Mouse (Mus musculus) spleen, adult 10 weeks (tissue): ENCODE results near the gene Ints4. TPM values are rescaled to one million over a fixed set of nuclear protein-coding genes. Genes with fewer than 3 reads are reported as not detected.

ENCODE experiments used
- polyA plus RNA-seq: library from polyadenylated mRNA; stranded (reverse); fragments of 350-450 nt; fragmentation: Illumina TruSeq; extraction: RNeasy Lipid Tissue Mini Kit (QIAGEN cat#74804); gene quantifications from one replicate; pipeline ENCODE4 v1.2.3, GENCODE M21; 2015; ENCODE audit warnings: low replicate concordance; ENCODE audit not compliant: insufficient read depth

Gene Ints4
- 63.9 TPM for polyA plus RNA-seq

GRCm38 (mm10) chr7:97480821-97481339 lies at the start of gene Ints4:
Gene Ints4 (plus strand): TSS chr7:97480956.

GRCm38 (mm10) chr7:97451023-97451422 lies 29.7 kb upstream of the Ints4 start, which contains the start of gene Kctd14:
Gene Kctd14 (plus strand): TSS chr7:97451323.

GRCm38 (mm10) chr7:97579067-97579975 lies 98.6 kb downstream of the Ints4 start, which contains the start of the genes Aamdc and Rsf1:
Gene Aamdc (minus strand): TSS chr7:97579497.
Gene Rsf1 (plus strand): TSS chr7:97579889.

Other genes starting within 250 kb of the Ints4 start
- 12.0 TPM for gene Usp35, start 148.9 kb upstream of the Ints4 start, polyA plus RNA-seq
- gene Kctd21, start 148.6 kb upstream of the Ints4 start, polyA plus RNA-seq = 5.3 TPM
- 28.3 TPM for gene Alg8, start 109.3 kb upstream of the Ints4 start, polyA plus RNA-seq
- 70.0 TPM for gene Ndufc2, start 81.0 kb upstream of the Ints4 start, polyA plus RNA-seq
- gene Thrsp, start 63.2 kb upstream of the Ints4 start, polyA plus RNA-seq = 2.4 TPM
- 19.6 TPM for gene Kctd14, start 29.6 kb upstream of the Ints4 start, polyA plus RNA-seq
- gene Aamdc, start 98.5 kb downstream of the Ints4 start, polyA plus RNA-seq = 18.8 TPM
- gene Rsf1, start 98.9 kb downstream of the Ints4 start, polyA plus RNA-seq = 35.5 TPM
- 83.9 TPM for gene Clns1a, start 215.7 kb downstream of the Ints4 start, polyA plus RNA-seq